Mouse (Mus musculus): Measurements from ENCODE around the gene Myo1e.

- TF ChIP-seq POLR2A (IDR thresholded peaks at IDR 0.05; ENCODE audit: borderline replicate concordance, extremely low read depth, insufficient read depth, insufficient read length, poor library complexity, severe bottlenecking) (no peak), CTCF (IDR thresholded peaks at IDR 0.05; ENCODE audit: borderline replicate concordance, extremely low read depth, insufficient read depth, insufficient read length) (no peak)
Measured at GRCm38 (mm10) chr9:70220461-70221170, 13.5 kb downstream of the Myo1e start.
